Mouse (Mus musculus) embryonic facial prominence, embryonic 14.5 days (tissue): ENCODE measurements around the gene Mllt6. TPM values are rescaled to one million over a fixed set of nuclear protein-coding genes. Genes with fewer than 3 reads are reported as not detected.

Experiments
- ATAC-seq: fragments of 200-750 bp; cut with Nextera tagmentation; 2 replicates; pipeline ENCODE4 v1.8.0; 2017; ENCODE audit warnings: low read depth, moderate number of reproducible peaks, moderate TSS enrichment
- DNase-seq: peaks from one replicate; pipeline ENCODE4 v3.0.0-alpha.2; 2015; ENCODE audit warnings: low spot score
- H3K27ac ChIP-seq: fragments of 300-500 bp; sonication (generic); replicated peaks from 2 replicates; pipeline ENCODE4 v1.5.1; 2014; ENCODE audit warnings: low read depth, mild to moderate bottlenecking, low read length, moderate library complexity
- H3K27me3 ChIP-seq: fragments of 300-500 bp; sonication (generic); replicated peaks from 2 replicates; pipeline ENCODE4 v1.6.1; 2014; ENCODE audit warnings: low read length; ENCODE audit not compliant: control insufficient read depth, insufficient read depth
- H3K36me3 ChIP-seq: fragments of 300-500 bp; sonication (generic); 2 replicates; pipeline ENCODE4 v1.6.1; 2014; ENCODE audit warnings: low read length, mixed read lengths; ENCODE audit not compliant: control insufficient read depth, insufficient read depth
- H3K4me1 ChIP-seq: fragments of 300-500 bp; sonication (generic); 2 replicates; pipeline ENCODE4 v1.6.1; 2014; ENCODE audit warnings: antibody characterized with exemption, low read length; ENCODE audit not compliant: control insufficient read depth, insufficient read depth
- H3K4me2 ChIP-seq: fragments of 300-500 bp; sonication (generic); 2 replicates; pipeline ENCODE4 v1.6.1; 2014; ENCODE audit warnings: low read depth, mild to moderate bottlenecking, low read length, moderate library complexity, mixed read lengths
- H3K4me3 ChIP-seq: fragments of 300-500 bp; sonication (generic); 2 replicates; pipeline ENCODE4 v1.5.1; 2014; ENCODE audit warnings: low read depth, mild to moderate bottlenecking, low read length
- H3K9ac ChIP-seq: fragments of 300-500 bp; sonication (generic); 2 replicates; pipeline ENCODE4 v1.6.1; 2014; ENCODE audit warnings: low read depth, mild to moderate bottlenecking, low read length, moderate library complexity, mixed read lengths
- H3K9me3 ChIP-seq: fragments of 300-500 bp; sonication (generic); 2 replicates; pipeline ENCODE4 v1.6.1; 2016; ENCODE audit warnings: low read length; ENCODE audit not compliant: control insufficient read depth
- WGBS: fragments of 180-500 bp; shearing (Covaris S2); extraction: QIAGEN DNeasy Blood & Tissue Kit; methylation state at CpG from one replicate; pipeline ENCODE4 v1.1.7; 2014; 5-methylcytosine and 5-hydroxymethylcytosine counted together
- polyA plus RNA-seq: library from polyadenylated mRNA; unstranded; fragments of >200 nt; fragmentation: Nextera tagmentation; extraction: Ambion mirVana; gene quantifications from 2 replicates; pipeline ENCODE4 v1.2.1, GENCODE M21; 2014

Gene Mllt6
- polyA plus RNA-seq, 1 experiment from 2014 or later = 3.5 TPM

GRCm38 (mm10) chr11:97661648-97662133 lies 1.5 kb upstream of the Mllt6 start:
- Histone ChIP-seq H3K9me3 (no peaks in the 10 kb centered on the region), H3K9ac (0 out of 2 replicates have a peak overlapping the region, but pooled peaks have one; percentile 15), H3K27me3 (peaks cover 18% of the 10 kb centered on the region), H3K4me3 (peak overlapping the region; percentile 86), H3K4me1 (peaks cover 31% of the 10 kb centered on the region), H3K36me3 (peaks cover 15% of the 10 kb centered on the region), H3K27ac (no peak overlapping the region; the same call in 1 of the 2 replicates), H3K4me2 (peak overlapping the region; percentile 74)
- ATAC-seq = no peak
- peak; percentile 76 for DNase-seq
- WGBS = under 1% methylated on average over 11 of the region's 20 CpGs

- H3K36me3 ChIP-seq = peaks cover 21% of the 10 kb centered on the region
- H3K4me1 ChIP-seq = peaks cover 31% of the 10 kb centered on the region
- WGBS = under 1% methylated on average over 21 of the region's 21 CpGs
- peaks cover 18% of the 10 kb centered on the region for H3K27me3 ChIP-seq
- ATAC-seq = no peak
- no peaks in the 10 kb centered on the region for H3K9me3 ChIP-seq
- peak overlapping the region; percentile 86 for H3K9ac ChIP-seq
- H3K4me2 ChIP-seq = peak overlapping the region; percentile 74
- peak overlapping the region; percentile 83; the same call in 1 of the 2 replicates for H3K27ac ChIP-seq
- peak; percentile 82 for DNase-seq
- H3K4me3 ChIP-seq = peak overlapping the region; percentile 86
These were observed 864 bp upstream of the Mllt6 start for GRCm38 (mm10) chr11:97662207-97662892.

GRCm38 (mm10) chr11:97663528-97664338 lies 519 bp downstream of the Mllt6 start:
- Histone ChIP-seq H3K9ac (peak overlapping the region; percentile 86), H3K36me3 (peaks cover 32% of the 10 kb centered on the region), H3K4me1 (peaks cover 31% of the 10 kb centered on the region), H3K27ac (peak overlapping the region; percentile 83), H3K9me3 (no peaks in the 10 kb centered on the region), H3K27me3 (peaks cover 18% of the 10 kb centered on the region), H3K4me2 (peak overlapping the region; percentile 74), H3K4me3 (peak overlapping the region; percentile 86)
- ATAC-seq (no peak), DNase-seq (peak; percentile 62)
- 1% methylated on average over 28 of the region's 57 CpGs for WGBS

GRCm38 (mm10) chr11:97664339-97664665 lies 1.1 kb downstream of the Mllt6 start:
- no peak for ATAC-seq
- peak overlapping the region; percentile 86 for H3K9ac ChIP-seq
- peaks cover 27% of the 10 kb centered on the region for H3K4me1 ChIP-seq
- no peaks in the 10 kb centered on the region for H3K9me3 ChIP-seq
- peak overlapping the region; percentile 74 for H3K4me2 ChIP-seq
- WGBS = under 1% methylated on average over 6 of the region's 8 CpGs
- H3K27ac ChIP-seq = peak overlapping the region; percentile 83
- H3K36me3 ChIP-seq = peaks cover 37% of the 10 kb centered on the region
- peaks cover 18% of the 10 kb centered on the region for H3K27me3 ChIP-seq
- H3K4me3 ChIP-seq = peak overlapping the region; percentile 86
- no peak for DNase-seq

GRCm38 (mm10) chr11:97664771-97665240 lies 1.6 kb downstream of the Mllt6 start:
- peak overlapping the region; percentile 86 for H3K4me3 ChIP-seq
- no peaks in the 10 kb centered on the region for H3K9me3 ChIP-seq
- H3K4me1 ChIP-seq = peaks cover 22% of the 10 kb centered on the region
- DNase-seq = no peak
- peaks cover 42% of the 10 kb centered on the region for H3K36me3 ChIP-seq
- WGBS = 21% methylated on average over 5 of the region's 6 CpGs
- peak overlapping the region; percentile 86 for H3K9ac ChIP-seq
- H3K27ac ChIP-seq = no peak overlapping the region
- peak overlapping the region; percentile 74 for H3K4me2 ChIP-seq
- no peak for ATAC-seq
- H3K27me3 ChIP-seq = peaks cover 18% of the 10 kb centered on the region

- Histone ChIP-seq H3K27me3 (peaks cover 18% of the 10 kb centered on the region), H3K4me2 (0 out of 2 replicates have a peak overlapping the region, but pooled peaks have one; percentile 74), H3K9me3 (no peaks in the 10 kb centered on the region), H3K4me1 (peaks cover 22% of the 10 kb centered on the region), H3K36me3 (peaks cover 48% of the 10 kb centered on the region), H3K9ac (no peak overlapping the region), H3K27ac (no peak overlapping the region), H3K4me3 (no peak overlapping the region)
- DNase-seq (no peak), ATAC-seq (no peak)
- WGBS = 89% methylated on average over 13 of the region's 13 CpGs
These were observed 2.2 kb downstream of the Mllt6 start for GRCm38 (mm10) chr11:97665431-97665830.

- Histone ChIP-seq H3K36me3 (peaks cover 56% of the 10 kb centered on the region), H3K4me1 (peaks cover 15% of the 10 kb centered on the region), H3K27ac (no peak overlapping the region), H3K9me3 (no peaks in the 10 kb centered on the region), H3K4me2 (no peak overlapping the region), H3K9ac (no peak overlapping the region), H3K27me3 (peaks cover 13% of the 10 kb centered on the region), H3K4me3 (no peak overlapping the region)
- ATAC-seq = no peak
- DNase-seq = no peak
- WGBS = 93% methylated on average over 7 of the region's 7 CpGs
These were observed 3.0 kb downstream of the Mllt6 start for GRCm38 (mm10) chr11:97666221-97666620.

- Histone ChIP-seq H3K9me3 (no peaks in the 10 kb centered on the region), H3K36me3 (peaks cover 59% of the 10 kb centered on the region), H3K4me1 (peaks cover 13% of the 10 kb centered on the region), H3K4me2 (no peak overlapping the region), H3K27me3 (peaks cover 8% of the 10 kb centered on the region), H3K4me3 (no peak overlapping the region), H3K27ac (no peak overlapping the region), H3K9ac (no peak overlapping the region)
- ATAC-seq = no peak
- no peak for DNase-seq
- WGBS = 89% methylated on average over 15 of the region's 15 CpGs
These were observed 3.6 kb downstream of the Mllt6 start for GRCm38 (mm10) chr11:97666794-97667193.
